Comparison of ENCODE assay signal across 8 mouse cellular contexts in genomic region chr11:61484256-61484612, GRCm38 (mm10). TPM values are rescaled to one million over a fixed set of nuclear protein-coding genes. Genes with fewer than 3 reads are reported as not detected.
DNase-seq lines count a peak whose midpoint lies in the region; ATAC-seq lines count a peak whose summit lies in the region.

No protein-coding gene starts in this region.

- peak overlapping the region; percentile 97 for H3K27ac ChIP-seq in lung, embryonic 15.5 days
- H3K27ac ChIP-seq in hindbrain, embryonic 14.5 days, result peak overlapping the region; percentile 79
- peak overlapping the region; percentile 95 for H3K27ac ChIP-seq in neural tube, embryonic 13.5 days (replicated peaks)

- DNase-seq in embryo, embryonic 10 days (ENCODE audit: low spot score), result peak; percentile 48
- DNase-seq in embryo, embryonic 9.5 days (ENCODE audit: extremely low spot score), result no peak
- no peak for DNase-seq in lung, postnatal 25 days (ENCODE audit: low spot score)
- DNase-seq in hindbrain, embryonic 14.5 days (ENCODE audit: low spot score), result no peak
- DNase-seq in layer of hippocampus, adult 9-10 months (ENCODE audit: low spot score), result no peak
- DNase-seq in right cerebral cortex, postnatal 14 days, result no peak

- 24% methylated on average over 10 of the region's 10 CpGs for WGBS in lung, embryonic 15.5 days
- 8% methylated on average over 10 of the region's 10 CpGs for WGBS in hindbrain, embryonic 14.5 days
- 10% methylated on average over 10 of the region's 10 CpGs for WGBS in neural tube, embryonic 13.5 days

- peak overlapping the region; percentile 50; the same call in 1 of the 2 replicates for H3K4me3 ChIP-seq in lung, embryonic 15.5 days
- no peak overlapping the region for H3K4me3 ChIP-seq in hindbrain, embryonic 14.5 days (replicated peaks; ENCODE audit: low read length)
- H3K4me3 ChIP-seq in neural tube, embryonic 13.5 days, result no peak overlapping the region

- ATAC-seq in lung, embryonic 15.5 days (ENCODE audit: borderline replicate concordance, extremely low read depth, low FRiP score, low TSS enrichment), result no peak
- 0 out of 2 replicates have a peak, but pooled peaks have one; percentile 7 for ATAC-seq in hindbrain, embryonic 14.5 days (ENCODE audit: low FRiP score)
- peak; percentile 2; the same call in 1 of the 2 replicates for ATAC-seq in neural tube, embryonic 13.5 days (ENCODE audit: low read depth)

- 0 out of 2 replicates have a peak overlapping the region, but pooled peaks have one; percentile 32 for H3K9ac ChIP-seq in lung, embryonic 15.5 days
- no peak overlapping the region for H3K9ac ChIP-seq in hindbrain, embryonic 14.5 days
- peak overlapping the region; percentile 52 for H3K9ac ChIP-seq in neural tube, embryonic 13.5 days

- no peaks in the 10 kb centered on the region for H3K9me3 ChIP-seq in lung, embryonic 15.5 days
- H3K9me3 ChIP-seq in hindbrain, embryonic 14.5 days (ENCODE audit: control insufficient read depth, low read length), result no peaks in the 10 kb centered on the region
- no peaks in the 10 kb centered on the region for H3K9me3 ChIP-seq in neural tube, embryonic 13.5 days

- peaks cover 17% of the 10 kb centered on the region for H3K36me3 ChIP-seq in lung, embryonic 15.5 days
- peaks cover 19% of the 10 kb centered on the region for H3K36me3 ChIP-seq in hindbrain, embryonic 14.5 days (replicated peaks; ENCODE audit: control insufficient read depth, insufficient read depth)
- peaks cover 19% of the 10 kb centered on the region for H3K36me3 ChIP-seq in neural tube, embryonic 13.5 days

- peak overlapping the region; percentile 53 for H3K4me2 ChIP-seq in lung, embryonic 15.5 days
- peak overlapping the region; percentile 11; the same call in 1 of the 2 replicates for H3K4me2 ChIP-seq in hindbrain, embryonic 14.5 days (replicated peaks)
- peak overlapping the region; percentile 51 for H3K4me2 ChIP-seq in neural tube, embryonic 13.5 days

- no peaks in the 10 kb centered on the region for H3K27me3 ChIP-seq in lung, embryonic 15.5 days
- H3K27me3 ChIP-seq in hindbrain, embryonic 14.5 days (ENCODE audit: control insufficient read depth, insufficient read depth, low read length), result no peaks in the 10 kb centered on the region
- no peaks in the 10 kb centered on the region for H3K27me3 ChIP-seq in neural tube, embryonic 13.5 days

- H3K4me1 ChIP-seq in lung, embryonic 15.5 days, result peaks cover 39% of the 10 kb centered on the region
- H3K4me1 ChIP-seq in hindbrain, embryonic 14.5 days (replicated peaks; ENCODE audit: control insufficient read depth, insufficient read depth, low read length), result peaks cover 30% of the 10 kb centered on the region
- peaks cover 61% of the 10 kb centered on the region for H3K4me1 ChIP-seq in neural tube, embryonic 13.5 days (replicated peaks)

RNA-seq across cellular contexts. Expression of gene Mfap4, which starts 1.0 kb away (rescaled TPM):
- 1,042 and 1,148 TPM in 2 replicates for polyA plus RNA-seq in lung, embryonic 15.5 days (2015; fragmentation: Nextera tagmentation; extraction: Ambion mirVana)
- 52.4 and 56.6 TPM in 2 replicates for polyA plus RNA-seq in hindbrain, embryonic 14.5 days (2014; fragmentation: Nextera tagmentation; extraction: Ambion mirVana)
- 91.0 and 108 TPM in 2 replicates for polyA plus RNA-seq in neural tube, embryonic 13.5 days (2015; fragmentation: Nextera tagmentation; extraction: Ambion mirVana)

RNA-seq across cellular contexts. Expression of gene Mapk7, which starts 10.0 kb away (rescaled TPM):
- polyA plus RNA-seq in lung, embryonic 15.5 days (2015; fragmentation: Nextera tagmentation; extraction: Ambion mirVana), result 61.7 and 66.0 TPM in 2 replicates
- polyA plus RNA-seq in hindbrain, embryonic 14.5 days (2014; fragmentation: Nextera tagmentation; extraction: Ambion mirVana), result 57.9 and 61.6 TPM in 2 replicates
- polyA plus RNA-seq in neural tube, embryonic 13.5 days (2015; fragmentation: Nextera tagmentation; extraction: Ambion mirVana), result 73.6 and 85.1 TPM in 2 replicates

RNA-seq across cellular contexts. Expression of gene B9d1, which starts 20.7 kb away (rescaled TPM):
- 46.5 and 52.5 TPM in 2 replicates for polyA plus RNA-seq in lung, embryonic 15.5 days (2015; fragmentation: Nextera tagmentation; extraction: Ambion mirVana)
- polyA plus RNA-seq in hindbrain, embryonic 14.5 days (2014; fragmentation: Nextera tagmentation; extraction: Ambion mirVana), result 26.5 and 37.4 TPM in 2 replicates
- polyA plus RNA-seq in neural tube, embryonic 13.5 days (2015; fragmentation: Nextera tagmentation; extraction: Ambion mirVana), result 36.4 and 36.5 TPM in 2 replicates

RNA-seq across cellular contexts. Expression of gene Rnf112, which starts 30.3 kb away (rescaled TPM):
- 0.81 and 0.96 TPM in 2 replicates for polyA plus RNA-seq in lung, embryonic 15.5 days (2015; fragmentation: Nextera tagmentation; extraction: Ambion mirVana)
- 8.4 and 9.8 TPM in 2 replicates for polyA plus RNA-seq in hindbrain, embryonic 14.5 days (2014; fragmentation: Nextera tagmentation; extraction: Ambion mirVana)
- 13.1 and 14.2 TPM in 2 replicates for polyA plus RNA-seq in neural tube, embryonic 13.5 days (2015; fragmentation: Nextera tagmentation; extraction: Ambion mirVana)
